Mouse (Mus musculus) heart, postnatal 0 days (tissue): Measurements from ENCODE around the gene Cenpn. TPM values are rescaled to one million over a fixed set of nuclear protein-coding genes. Genes with fewer than 3 reads are reported as not detected.

Experiments used
- ATAC-seq: fragments of 200-750 bp; cut with Nextera tagmentation; 2 replicates; pipeline ENCODE4 v1.8.0; 2017; ENCODE audit warnings: low read depth, moderate number of reproducible peaks, moderate library complexity; ENCODE audit not compliant: insufficient read depth
- DNase-seq: peaks from one replicate; pipeline ENCODE4 v3.0.0-alpha.2; 2016; ENCODE audit warnings: low spot score
- H3K27ac ChIP-seq: fragments of 300-500 bp; sonication (generic); 2 replicates; pipeline ENCODE4 v1.5.1; 2014; ENCODE audit warnings: low read depth, mild to moderate bottlenecking
- H3K27me3 ChIP-seq: fragments of 300-500 bp; sonication (generic); 2 replicates; pipeline ENCODE4 v1.6.1; 2014; ENCODE audit warnings: low read length, mixed read lengths; ENCODE audit not compliant: control insufficient read depth, insufficient read depth
- H3K36me3 ChIP-seq: fragments of 300-500 bp; sonication (generic); replicated peaks from 2 replicates; pipeline ENCODE4 v1.6.1; 2014; ENCODE audit warnings: low read length, mixed read lengths; ENCODE audit not compliant: control insufficient read depth, insufficient read depth
- H3K4me1 ChIP-seq: fragments of 300-500 bp; sonication (generic); 2 replicates; pipeline ENCODE4 v1.6.1; 2014; ENCODE audit warnings: antibody characterized with exemption; ENCODE audit not compliant: control insufficient read depth, insufficient read depth
- H3K4me2 ChIP-seq: fragments of 300-500 bp; sonication (generic); 2 replicates; pipeline ENCODE4 v1.6.1; 2014; ENCODE audit warnings: low read depth, mild to moderate bottlenecking, low read length, moderate library complexity
- H3K4me3 ChIP-seq: fragments of 300-500 bp; sonication (generic); 2 replicates; pipeline ENCODE4 v1.5.1; 2014; ENCODE audit warnings: low read depth, low read length
- H3K9ac ChIP-seq: fragments of 300-500 bp; sonication (generic); replicated peaks from 2 replicates; pipeline ENCODE4 v1.6.1; 2014; ENCODE audit warnings: low read depth, low read length, mixed read lengths
- H3K9me3 ChIP-seq: fragments of 300-500 bp; sonication (generic); replicated peaks from 2 replicates; pipeline ENCODE4 v1.6.1; 2016; ENCODE audit warnings: low read length; ENCODE audit not compliant: control insufficient read depth
- CTCF ChIP-seq: IDR thresholded peaks from 2 replicates; pipeline ENCODE4 v1.5.1; 2016; ENCODE audit warnings: antibody characterized with exemption, control low read depth, low read depth
- EP300 ChIP-seq: IDR thresholded peaks from 2 replicates; pipeline ENCODE4 v1.6.1; 2016; ENCODE audit warnings: antibody characterized with exemption, low read depth
- WGBS: fragments of 180-500 bp; shearing (Covaris S2); extraction: QIAGEN DNeasy Blood & Tissue Kit; methylation state at CpG from one replicate; pipeline ENCODE4 v1.1.7; 2014; 5-methylcytosine and 5-hydroxymethylcytosine counted together
- polyA plus RNA-seq: library from polyadenylated mRNA; unstranded; fragments of >200 nt; fragmentation: Nextera tagmentation; extraction: Ambion mirVana; gene quantifications from 2 replicates; pipeline ENCODE4 v1.2.1, GENCODE M21; 2015
- total RNA-seq: library from RNA; depleted of rRNA; stranded (reverse); fragments of >200 nt; gene quantifications from 2 replicates; pipeline ENCODE4 v1.2.3, GENCODE M21; 2014; ENCODE audit warnings: low replicate concordance

The Cenpn gene
- total and polyA plus RNA-seq, 2 experiments from 2014 or later, result 4.4 to 10.1 TPM

DNA sequence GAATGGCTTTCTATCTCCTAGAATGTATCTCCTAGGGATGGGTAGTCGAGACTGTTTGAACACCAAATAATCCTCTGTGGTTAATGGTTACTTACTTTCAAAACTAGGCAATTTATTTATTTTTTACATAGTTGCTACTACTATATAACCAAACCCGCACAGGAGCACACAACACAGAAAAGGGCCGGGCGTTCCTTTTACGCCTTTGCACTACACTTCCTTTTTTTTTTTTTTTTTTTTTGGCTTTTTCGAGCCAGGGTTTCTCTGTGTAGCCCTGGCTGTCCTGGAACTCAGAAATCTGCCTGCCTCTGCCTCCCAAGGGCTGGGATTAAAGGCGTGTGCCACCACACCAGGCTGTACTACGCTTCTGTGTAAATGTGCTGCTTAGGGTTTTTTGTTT, 40.1 kb upstream of the Cenpn start:
- H3K9me3 ChIP-seq, result 0 out of 2 replicates have a peak, but pooled peaks cover 13% of the 10 kb centered on the region
- TF ChIP-seq EP300 (no peak), CTCF (no peak)
- no peak overlapping the region for H3K4me3 ChIP-seq
- no peak for ATAC-seq
- DNase-seq, result no peak
- no peak overlapping the region for H3K4me2 ChIP-seq
- peaks cover 8% of the 10 kb centered on the region; the same call in 1 of the 2 replicates for H3K36me3 ChIP-seq
- no peaks in the 10 kb centered on the region for H3K4me1 ChIP-seq
- H3K27me3 ChIP-seq, result no peaks in the 10 kb centered on the region
- 90% methylated on average over 8 of the region's 8 CpGs for WGBS
- H3K9ac ChIP-seq, result no peak overlapping the region
- no peak overlapping the region for H3K27ac ChIP-seq

DNA sequence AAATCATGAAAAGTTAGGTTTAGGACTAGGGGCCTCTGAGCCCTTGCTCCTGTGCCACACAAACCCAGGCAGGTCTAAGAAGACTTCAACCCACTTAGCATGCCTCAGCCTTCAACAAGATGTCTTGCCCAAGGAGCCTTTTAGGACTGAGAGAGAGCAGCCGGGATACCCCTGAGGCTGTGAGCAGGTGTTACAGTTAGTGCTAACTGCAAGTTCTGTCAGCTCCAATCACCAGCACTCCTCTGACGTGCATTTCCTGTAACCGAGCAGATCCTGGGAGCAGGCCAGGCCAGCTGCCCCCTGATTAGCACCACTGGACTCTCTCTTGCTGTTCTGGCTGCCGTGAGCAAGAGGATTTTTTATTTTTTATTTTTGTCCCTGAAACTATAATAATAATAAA, 33.7 kb upstream of the Cenpn start:
- TF ChIP-seq CTCF (no peak), EP300 (no peak)
- WGBS, result 34% methylated on average over 4 of the region's 4 CpGs
- peak; percentile 33; the same call in 1 of the 2 replicates for ATAC-seq

DNA sequence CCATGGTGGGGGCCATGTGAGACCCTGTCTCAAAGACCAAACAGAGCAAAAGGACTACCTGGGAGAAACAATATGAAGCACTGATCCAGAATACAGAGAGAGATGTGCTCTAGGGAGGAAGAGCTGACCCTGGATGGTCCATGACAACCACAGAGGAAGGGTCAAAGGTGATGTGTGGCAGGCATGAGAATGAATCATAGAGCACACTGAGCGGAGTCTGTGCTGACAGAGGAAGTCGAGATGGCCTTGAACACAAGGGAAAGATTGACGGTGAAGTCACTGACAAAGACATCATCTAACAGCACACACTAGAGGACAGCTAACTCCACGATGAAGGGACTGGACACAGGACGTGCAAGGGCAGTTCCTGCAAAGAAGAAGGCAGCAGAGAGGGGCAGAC, 30.1 kb upstream of the Cenpn start:
- H3K9ac ChIP-seq, result no peak overlapping the region
- no peak overlapping the region for H3K4me2 ChIP-seq
- H3K27me3 ChIP-seq, result no peaks in the 10 kb centered on the region
- ATAC-seq (no peak), DNase-seq (no peak)
- H3K4me3 ChIP-seq, result no peak overlapping the region
- 79% methylated on average over 5 of the region's 5 CpGs for WGBS
- TF ChIP-seq CTCF (no peak), EP300 (no peak)
- peaks cover 54% of the 10 kb centered on the region for H3K36me3 ChIP-seq
- no peaks in the 10 kb centered on the region for H3K4me1 ChIP-seq
- H3K27ac ChIP-seq, result no peak overlapping the region
- no peaks in the 10 kb centered on the region for H3K9me3 ChIP-seq

More for the DNA sequence above, 33.7 kb upstream of the Cenpn start:
- Histone ChIP-seq H3K4me1 (no peaks in the 10 kb centered on the region), H3K9ac (no peak overlapping the region), H3K4me2 (no peak overlapping the region), H3K36me3 (peaks cover 51% of the 10 kb centered on the region), H3K27ac (no peak overlapping the region), H3K9me3 (0 out of 2 replicates have a peak, but pooled peaks cover 9% of the 10 kb centered on the region), H3K4me3 (no peak overlapping the region), H3K27me3 (no peaks in the 10 kb centered on the region)
- peak; percentile 26 for DNase-seq

DNA sequence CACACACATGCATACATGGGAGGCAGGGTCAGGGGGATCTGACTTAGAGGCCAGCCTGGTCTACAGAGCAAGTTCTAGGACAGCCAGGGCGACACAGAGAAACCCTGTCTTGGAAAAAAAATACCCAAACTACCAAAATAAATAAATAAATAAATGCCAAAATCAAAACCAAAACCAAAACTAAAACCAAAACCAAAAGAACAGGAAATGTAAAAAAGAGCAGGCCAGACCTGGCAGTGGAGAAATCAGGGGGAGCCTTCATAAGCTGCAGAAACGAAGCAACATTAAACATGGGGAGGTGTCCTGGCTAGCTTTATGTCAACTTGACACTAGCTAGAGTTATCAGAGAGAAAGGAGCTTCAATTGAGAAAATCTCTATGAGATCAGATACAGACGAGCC, 29.4 kb upstream of the Cenpn start:
- Histone ChIP-seq H3K27me3 (no peaks in the 10 kb centered on the region), H3K27ac (no peak overlapping the region), H3K9ac (no peak overlapping the region), H3K4me2 (no peak overlapping the region), H3K36me3 (peaks cover 47% of the 10 kb centered on the region), H3K4me1 (no peaks in the 10 kb centered on the region), H3K4me3 (no peak overlapping the region), H3K9me3 (no peaks in the 10 kb centered on the region)
- WGBS, result 81% methylated on average over 3 of the region's 3 CpGs
- DNase-seq (no peak), ATAC-seq (no peak)
- TF ChIP-seq EP300, result no peak
- TF ChIP-seq CTCF, result no peak

DNA sequence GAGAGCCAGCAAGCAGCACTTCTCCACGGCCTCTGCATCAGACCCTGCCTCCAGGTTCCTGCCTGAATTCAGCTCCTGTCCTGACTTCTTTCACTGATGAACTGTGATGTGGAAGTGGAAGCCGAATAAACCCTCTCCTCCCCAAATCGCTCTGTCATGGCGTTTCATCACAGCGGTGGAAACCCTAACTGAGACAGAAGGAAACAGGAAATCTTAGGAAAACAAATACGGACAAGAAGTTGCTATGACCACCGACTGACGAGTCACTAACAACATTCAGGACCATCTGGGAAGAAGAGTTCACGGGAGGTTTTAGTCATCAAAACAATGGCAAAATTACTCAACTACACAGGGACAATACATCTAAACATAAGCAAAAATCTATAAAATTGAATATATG, 28.9 kb upstream of the Cenpn start:
- TF ChIP-seq CTCF, result no peak
- TF ChIP-seq EP300, result no peak
- DNase-seq (peak; percentile 12), ATAC-seq (no peak)
- Histone ChIP-seq H3K36me3 (peaks cover 42% of the 10 kb centered on the region), H3K27ac (no peak overlapping the region), H3K4me3 (no peak overlapping the region), H3K27me3 (no peaks in the 10 kb centered on the region), H3K4me1 (no peaks in the 10 kb centered on the region), H3K9ac (no peak overlapping the region), H3K9me3 (no peaks in the 10 kb centered on the region), H3K4me2 (no peak overlapping the region)
- WGBS, result 61% methylated on average over 9 of the region's 9 CpGs

DNA sequence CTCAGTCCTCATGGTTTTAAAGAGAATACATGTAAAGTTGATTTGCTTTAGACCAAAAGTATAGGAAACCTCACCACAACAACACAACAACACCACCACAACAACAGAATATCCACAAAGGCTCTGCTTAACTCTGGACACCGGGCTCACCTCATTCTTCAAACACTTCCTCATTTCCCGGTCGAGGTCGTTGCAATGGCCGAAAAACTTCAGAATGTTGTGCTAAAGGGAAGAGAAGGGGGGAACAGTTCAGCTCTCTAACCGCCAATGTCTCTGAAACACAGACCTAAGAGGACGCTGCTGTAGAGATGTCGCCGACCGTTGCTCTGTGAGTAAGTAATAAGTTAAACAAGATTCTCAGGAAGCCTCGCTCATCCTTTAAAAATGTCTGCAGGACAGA, 27.6 kb upstream of the Cenpn start:
- Histone ChIP-seq H3K4me3 (no peak overlapping the region), H3K36me3 (peaks cover 29% of the 10 kb centered on the region), H3K4me1 (no peaks in the 10 kb centered on the region), H3K27ac (no peak overlapping the region), H3K27me3 (no peaks in the 10 kb centered on the region), H3K9ac (no peak overlapping the region), H3K9me3 (no peaks in the 10 kb centered on the region), H3K4me2 (no peak overlapping the region)
- ATAC-seq (no peak), DNase-seq (no peak)
- TF ChIP-seq CTCF, result no peak
- no peak for TF ChIP-seq EP300
- 78% methylated on average over 11 of the region's 11 CpGs for WGBS
